Mouse (Mus musculus): ENCODE results near the gene Fam163a.
A peak's percentile ranks its signal among the peaks of the same experiment; 100 is the strongest.
"Not testable (repeated sequence)": the region's sequence is repeated elsewhere in the genome, so short reads cannot be mapped to it uniquely, and the experiment has no call there.

Gene Fam163a

DNA sequence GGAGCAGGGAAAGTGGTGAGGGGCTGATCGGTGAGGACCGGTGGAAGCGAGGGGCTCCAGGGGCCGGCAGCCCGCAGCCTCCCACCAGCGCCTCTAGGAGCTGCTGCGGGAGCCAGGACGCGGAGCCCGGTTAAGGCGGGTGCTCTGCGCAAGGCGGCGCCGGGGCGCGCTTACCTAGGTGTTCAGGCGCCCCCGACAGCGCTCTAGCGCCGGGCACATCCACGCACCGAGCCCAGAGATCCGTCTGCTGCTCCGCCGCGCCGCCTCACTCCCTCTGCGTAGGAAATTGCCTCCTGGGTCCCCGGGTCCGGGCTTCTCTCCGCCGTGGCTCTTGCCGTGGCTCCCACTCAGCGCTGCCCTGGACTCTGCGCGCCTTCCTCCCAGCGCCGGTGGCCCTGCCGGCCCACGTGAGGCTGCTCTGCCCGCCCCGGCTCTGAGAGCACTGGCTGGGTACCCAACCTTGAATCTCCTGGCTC is at the start of gene Fam163a:
Gene Fam163a (minus strand): TSS at position 371 of the 476 bp plus-strand sequence.
- peak; percentile 66 for DNase-seq

DNA sequence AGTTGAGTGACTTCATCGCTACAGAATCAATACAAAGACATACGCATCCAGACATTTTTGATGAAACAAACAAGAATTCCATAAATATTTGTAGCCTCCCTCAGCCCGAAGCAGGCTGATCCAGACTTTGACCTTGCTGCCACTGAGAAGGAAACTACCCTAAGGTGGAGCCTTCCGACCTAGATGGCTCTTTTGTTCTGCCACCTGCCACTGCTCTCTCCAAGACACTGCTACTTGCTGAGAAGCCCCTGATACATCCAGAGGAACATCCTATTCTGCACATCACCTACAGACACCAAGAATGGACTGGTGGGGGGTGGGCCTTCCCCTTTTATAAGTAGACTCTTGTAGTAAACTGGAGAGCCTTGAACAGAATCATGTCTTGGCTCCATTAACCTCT is 46.3 kb upstream of the Fam163a start:
- not testable (repeated sequence) for DNase-seq

DNA sequence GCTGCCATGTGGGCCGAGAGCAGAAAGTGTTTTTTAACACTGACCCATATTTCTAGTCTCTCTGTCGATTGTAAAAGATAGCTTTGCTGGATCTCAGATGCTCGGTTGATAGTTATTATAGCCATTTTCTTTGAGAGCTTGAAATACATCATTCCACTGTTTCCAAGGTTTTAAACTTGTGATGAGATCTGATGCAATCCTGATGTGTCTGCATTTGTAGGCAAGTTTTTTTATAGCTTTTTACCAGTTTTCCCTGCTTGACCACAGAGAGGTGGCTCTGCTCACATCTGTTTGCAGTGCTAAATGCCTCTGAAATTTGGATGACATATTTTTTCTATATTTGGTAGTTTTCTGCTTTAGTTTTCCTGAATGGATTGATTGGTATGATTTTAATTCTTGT is 43.1 kb upstream of the Fam163a start:
- DNase-seq = no peak

DNA sequence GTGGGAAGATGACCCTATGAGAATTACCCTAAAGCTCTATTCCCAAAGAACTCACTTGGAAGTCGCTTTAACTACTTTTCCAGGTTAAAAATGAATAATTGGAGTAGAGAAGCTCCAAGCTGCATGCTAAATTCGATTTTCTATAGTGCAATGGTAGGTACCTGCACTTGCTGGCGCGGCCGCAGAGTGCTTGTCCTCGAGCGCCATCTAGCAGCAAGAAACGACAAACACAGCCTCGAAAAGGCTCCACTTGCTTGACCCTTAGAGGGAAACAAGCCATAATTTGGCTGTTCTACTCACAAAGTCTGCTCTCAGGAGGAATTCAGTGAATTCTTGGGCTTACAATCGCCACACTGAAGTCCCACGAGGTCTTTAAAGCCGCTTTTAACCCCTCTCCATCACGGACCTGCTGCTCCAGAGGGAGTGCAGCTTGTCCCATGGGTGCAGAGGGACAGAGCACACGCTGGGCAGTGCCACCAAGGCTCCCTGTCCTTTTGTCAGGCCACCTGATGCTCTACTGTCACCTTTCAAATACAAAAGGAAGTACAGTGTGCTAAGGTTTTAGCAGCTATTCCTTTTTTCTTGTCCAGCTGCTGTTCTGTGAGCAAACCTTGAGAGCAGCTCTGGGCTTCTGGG is 37.0 kb upstream of the Fam163a start:
- DNase-seq = peak; percentile 77

DNA sequence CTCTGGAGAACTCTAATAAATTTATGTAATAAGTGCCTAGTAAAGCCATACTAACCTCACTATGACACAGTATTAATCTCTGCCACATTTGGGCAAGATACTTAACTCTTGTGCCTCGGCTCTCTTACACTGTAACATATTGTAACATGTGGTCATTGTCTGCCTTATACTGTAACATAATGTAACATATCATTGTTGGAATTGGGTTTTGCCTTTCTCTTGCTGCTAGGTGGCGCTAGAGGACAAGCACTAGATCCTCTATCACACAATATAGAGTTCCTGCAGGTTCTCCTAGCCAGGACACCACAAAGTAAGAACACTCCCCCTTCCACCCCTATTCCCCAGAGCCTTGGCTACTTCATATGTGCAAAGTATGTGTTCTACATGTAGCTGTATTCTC is 36.2 kb upstream of the Fam163a start:
- DNase-seq = peak; percentile 68

DNA sequence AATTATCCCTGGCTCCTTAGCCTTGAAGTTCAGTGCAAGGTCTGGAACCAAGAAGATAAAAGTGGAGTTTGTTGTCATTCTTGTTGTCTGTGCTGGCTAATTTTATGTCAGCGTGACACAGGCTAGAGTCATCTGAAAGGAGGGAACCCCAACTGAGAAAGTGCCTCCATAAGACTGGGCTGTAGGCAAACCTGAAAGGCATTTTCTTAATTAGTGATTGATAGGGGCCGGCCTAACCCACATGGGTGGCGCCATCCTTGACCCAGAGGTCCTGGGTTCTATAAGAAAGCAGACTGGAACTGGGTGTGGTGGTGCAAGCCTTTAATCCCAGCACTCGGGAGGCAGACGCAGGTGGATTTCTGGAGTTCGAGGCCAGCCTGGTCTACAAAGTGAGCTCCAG is 26.3 kb upstream of the Fam163a start:
- DNase-seq = no peak

DNA sequence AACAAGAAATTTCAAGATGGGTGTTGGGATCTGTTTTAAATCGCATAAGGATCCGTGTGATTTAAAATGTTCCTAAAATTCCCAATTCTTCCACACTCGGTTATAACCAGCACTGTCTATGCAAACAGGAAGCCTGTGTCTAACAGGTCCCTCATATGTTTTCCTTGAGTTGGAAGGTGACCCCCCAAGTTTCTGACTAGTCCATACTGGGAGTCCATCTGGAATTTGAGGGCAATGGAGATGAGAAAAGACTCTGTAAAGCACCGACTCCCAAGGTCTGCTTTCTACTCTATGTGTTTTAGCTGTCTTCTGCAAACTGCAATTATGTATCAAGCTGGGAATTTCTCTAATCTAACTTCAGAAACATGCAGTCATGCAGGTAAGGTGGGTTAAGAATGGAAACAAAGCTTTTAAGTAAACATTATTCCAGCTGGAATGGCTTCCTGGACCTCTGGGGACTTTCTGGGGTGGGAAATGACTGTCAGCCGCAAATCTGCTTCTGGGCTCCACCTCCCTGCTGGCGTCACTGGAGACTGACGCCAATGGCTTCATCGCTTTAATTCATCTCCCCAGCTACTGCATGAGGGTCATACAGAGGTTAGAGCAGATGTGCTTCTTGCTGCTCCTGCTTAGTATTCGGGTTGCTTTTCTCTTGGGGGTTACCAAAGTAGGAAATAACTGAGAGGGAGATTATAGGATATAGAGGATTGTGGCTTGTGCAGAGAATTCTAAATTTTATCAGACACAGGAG is 25.7 kb upstream of the Fam163a start:
- peak; percentile 70 for DNase-seq

DNA sequence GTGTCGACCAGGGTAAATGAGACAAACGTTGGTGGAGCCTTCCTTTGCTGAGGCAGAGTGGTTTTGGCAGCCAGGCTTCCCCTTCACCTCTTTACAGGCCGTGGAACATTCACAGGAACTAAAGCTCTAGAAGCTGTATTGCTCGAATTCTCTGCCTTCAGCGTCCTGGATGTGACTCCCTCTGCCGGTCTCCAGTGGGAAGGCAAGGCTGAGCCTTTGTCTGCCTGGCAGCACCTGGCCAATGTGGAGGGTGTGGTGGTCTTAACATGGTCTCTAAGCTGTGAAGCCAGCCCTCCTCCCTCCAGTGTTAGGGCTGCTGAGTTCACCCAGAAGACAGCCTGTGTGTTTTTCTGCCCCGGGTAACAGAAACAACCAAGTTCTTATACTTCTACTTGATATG is 24.6 kb upstream of the Fam163a start:
- DNase-seq = peak; percentile 76

DNA sequence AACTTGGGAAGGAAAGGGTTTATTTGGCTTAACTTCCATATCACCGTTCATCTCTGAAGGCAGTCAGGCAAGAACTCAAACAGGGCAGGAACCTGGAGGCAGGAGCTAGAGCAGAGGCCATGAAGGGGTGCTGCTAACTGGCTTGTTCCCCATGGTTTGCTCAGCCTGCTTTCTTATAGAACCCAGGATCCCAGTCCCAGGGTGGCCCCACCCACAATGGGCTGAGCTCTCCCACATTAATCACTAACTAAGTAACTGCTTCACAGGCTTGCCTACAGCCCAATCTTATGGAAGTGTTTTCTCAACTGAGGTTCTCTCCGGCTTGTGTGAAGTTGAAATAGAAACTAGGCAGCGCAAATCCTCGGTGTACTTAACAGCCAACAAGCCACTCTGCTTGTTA is 23.9 kb upstream of the Fam163a start:
- DNase-seq = no peak

DNA sequence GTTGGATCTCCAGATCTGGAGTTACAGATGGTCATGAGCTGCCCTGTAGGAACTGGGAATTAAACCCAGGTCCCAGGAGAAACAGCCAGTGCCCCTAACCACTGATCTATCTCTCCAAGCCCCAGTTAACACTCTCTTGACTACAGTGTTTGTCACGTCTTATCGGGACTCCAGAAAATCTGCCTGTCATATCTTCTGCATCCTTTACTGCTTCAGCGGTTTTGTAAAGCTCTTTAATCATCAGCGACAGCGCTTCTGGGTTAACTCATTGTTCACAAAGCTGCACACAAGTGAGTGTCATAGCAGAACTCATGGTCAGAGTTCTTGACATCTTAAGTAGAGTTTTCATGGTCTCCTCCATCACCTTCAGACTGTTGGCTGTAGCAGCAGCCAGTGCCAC is 22.1 kb upstream of the Fam163a start:
- peak; percentile 39 for DNase-seq

DNA sequence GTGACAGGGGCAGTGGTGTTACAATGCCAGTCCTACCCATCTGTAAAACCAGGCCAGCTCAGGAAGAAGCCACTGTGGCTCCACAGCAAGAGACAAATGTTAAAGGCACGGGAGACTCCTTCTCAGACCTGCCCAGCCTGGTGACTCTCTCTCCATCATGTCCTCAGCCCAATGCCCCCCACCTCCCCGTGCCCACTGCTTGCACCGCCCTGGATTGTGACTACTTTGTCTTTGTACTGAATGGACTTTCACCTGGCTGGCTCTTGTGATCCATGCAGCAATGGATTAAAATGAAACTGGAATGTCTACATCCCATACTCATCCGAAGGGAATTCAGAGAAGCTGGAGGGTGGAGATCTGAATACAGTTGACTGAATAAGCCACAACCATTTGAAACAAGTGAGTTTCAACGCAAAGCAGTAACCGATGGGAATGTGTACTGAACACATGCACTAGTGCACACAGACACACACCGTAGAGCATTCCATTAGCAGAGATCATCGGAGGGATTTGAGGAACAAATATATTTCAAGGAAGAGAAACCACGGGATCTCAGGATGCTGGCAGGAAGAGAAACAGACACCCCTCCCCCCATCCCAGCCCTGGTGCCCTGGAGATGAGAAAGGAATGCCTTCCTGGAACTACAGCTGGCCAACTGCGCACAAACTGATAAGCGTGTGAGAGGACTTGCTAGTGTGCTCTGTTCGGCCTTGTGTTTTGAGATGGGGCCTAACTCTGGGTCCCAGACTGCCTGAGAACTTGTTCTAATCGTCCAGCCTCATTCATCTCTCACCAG is 17.6 kb upstream of the Fam163a start:
- DNase-seq = peak; percentile 21

DNA sequence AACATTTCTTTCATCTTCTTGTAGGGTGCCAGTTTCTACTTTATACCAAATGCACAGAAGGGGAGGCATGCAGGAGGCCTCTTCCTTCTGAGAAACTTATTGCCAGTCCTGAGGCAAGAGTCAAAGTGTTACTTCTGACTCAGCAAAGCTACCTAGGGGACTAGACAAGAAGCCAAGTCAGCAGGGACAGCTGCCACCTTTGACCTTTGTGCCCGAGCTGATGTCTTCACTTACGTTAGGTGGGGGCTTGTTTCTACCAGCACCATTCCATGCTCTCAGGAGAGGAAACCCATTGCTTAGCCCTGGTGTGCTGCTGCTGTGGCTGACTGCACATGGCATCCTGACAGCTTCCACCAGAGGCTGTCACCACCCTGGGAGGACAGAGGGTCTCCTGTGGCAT is 16.5 kb upstream of the Fam163a start:
- DNase-seq = no peak

DNA sequence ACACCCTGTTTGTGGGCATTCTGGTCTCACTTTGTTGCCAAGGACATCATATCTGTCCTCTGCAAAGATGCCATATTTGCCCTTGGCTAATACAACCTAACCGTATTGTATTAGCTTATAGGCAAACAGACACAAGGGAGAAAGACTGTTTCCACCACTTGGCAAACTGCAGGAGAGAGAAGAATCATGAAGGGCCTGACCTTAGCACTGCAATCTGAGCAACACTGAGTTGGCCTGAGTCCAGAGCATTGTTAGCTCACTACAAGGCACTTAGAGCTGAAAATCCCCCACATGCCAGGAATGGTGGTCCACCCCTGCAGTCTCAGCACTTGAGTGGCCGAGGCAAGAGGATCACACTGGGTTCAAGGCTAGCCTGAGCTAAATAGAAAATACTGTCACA is 13.7 kb upstream of the Fam163a start:
- peak; percentile 21 for DNase-seq

DNA sequence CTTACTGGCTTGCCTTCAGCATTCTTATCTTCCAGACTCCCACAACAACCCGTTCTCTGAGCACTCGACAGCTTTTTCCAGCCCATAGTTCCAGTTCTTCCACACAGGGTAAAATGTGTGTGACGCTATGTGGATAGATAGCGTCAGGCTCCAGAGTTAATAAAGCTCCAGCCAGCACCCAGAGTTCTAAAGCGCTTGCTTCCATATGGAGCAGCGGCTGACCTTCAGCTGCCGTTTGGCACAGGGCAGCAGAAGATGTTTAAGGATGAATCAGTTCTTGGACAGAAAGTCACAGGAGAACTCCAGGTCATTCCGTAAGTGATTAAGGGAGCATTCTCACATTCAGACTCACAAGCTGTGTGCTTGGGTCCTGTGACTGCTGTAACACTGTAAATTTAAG is 13.1 kb upstream of the Fam163a start:
- no peak for DNase-seq

DNA sequence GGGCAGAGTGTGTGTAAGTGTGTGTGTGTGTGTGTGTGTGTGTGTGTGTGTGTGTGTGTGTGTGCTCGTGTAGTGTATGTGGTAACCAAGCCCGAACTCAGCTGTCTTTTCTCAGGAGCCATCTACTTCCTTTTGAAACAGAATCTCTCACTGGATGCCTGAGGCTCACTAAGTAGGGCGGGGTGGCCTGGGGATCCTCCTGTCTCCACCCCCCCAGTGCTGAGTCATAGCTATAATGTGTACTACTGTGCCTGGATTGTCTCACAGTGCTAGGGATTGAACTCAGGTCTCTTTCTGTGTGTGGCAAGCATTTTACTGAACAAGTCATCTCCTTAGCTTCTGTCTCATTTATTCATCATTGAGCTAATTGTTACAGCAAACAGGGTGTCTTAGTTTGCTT is 12.6 kb upstream of the Fam163a start:
- DNase-seq = peak; percentile 20

DNA sequence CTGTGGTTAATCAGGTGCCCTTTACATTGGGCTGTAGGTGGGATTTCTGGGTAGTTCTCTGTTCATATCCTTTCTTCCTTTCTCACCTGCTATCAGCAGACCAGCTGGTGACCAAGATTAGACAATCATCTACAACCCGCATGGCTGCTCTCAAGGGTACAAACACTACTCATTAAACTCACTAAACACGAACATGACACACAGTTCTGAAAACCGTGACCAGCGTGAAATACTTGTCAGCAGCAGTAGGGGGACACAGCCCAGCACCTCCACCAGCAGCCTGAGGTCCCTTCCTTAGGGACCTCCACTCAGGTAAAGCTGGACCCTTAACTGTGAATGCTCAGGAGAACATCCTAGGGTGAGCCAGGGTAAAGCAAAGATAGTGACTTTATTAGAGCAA is 11.4 kb upstream of the Fam163a start:
- DNase-seq = no peak

DNA sequence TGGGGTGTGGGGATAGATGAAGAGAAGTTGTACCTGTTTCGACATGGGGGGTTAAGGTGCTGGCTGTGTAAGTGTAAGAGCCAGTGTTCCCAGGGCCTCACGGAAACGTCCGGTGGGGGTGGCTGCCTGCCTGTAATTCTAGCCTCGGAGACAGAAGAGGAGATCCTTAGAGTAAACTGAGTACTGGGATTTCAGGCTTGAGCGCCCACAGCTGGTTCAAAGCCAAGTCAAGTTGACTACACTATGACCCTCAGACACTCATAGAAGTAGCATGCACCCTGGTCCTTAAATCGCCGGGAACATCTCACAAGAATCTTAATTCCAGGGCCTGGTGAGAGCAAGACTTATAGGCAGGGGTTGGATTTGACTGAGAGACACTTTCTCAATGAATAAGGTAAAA is 9.8 kb upstream of the Fam163a start:
- no peak for DNase-seq

DNA sequence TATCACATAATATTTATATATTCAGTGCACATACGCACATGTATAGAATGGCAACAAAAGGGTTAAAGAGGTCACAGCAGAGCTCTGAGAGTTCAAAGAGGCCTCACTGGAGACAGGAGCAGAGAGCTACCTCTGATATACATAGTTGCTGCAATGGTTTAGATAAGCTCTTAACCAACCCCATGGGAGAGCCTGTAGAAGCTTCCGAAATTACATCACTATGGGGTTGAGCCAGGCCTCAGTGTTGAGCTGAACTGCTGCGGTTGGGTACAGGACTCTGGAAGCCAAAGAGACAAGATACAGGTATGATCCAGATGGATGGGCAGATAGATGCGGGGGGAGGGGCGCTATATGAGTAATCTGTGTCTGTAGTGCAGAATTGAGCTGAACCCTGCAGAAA is 8.1 kb upstream of the Fam163a start:
- DNase-seq = no peak

DNA sequence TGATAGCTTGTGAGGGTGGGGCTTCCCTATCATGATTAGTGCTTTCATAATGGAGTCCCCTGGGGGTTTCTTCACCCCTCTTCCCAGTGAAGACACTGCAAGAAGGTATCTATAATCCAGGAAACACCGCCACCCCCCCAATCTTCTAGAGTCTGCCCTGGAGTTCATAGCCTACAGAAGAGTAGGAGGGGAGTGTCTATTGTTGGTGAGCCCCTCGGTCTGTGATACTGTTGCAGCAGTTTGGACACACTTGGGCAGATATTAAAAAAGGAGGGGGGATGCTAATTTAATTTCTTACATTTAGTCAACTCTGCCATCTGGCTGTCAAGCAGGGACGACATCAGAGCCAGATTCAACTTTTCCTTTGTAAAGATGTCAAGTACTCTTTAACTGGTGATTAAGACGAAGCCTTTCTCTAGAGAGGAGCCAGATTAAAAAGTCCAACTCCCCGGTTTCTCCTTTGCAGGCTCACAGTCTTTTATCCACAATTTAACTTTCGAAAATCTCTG is 7.0 kb upstream of the Fam163a start:
- DNase-seq = no peak

DNA sequence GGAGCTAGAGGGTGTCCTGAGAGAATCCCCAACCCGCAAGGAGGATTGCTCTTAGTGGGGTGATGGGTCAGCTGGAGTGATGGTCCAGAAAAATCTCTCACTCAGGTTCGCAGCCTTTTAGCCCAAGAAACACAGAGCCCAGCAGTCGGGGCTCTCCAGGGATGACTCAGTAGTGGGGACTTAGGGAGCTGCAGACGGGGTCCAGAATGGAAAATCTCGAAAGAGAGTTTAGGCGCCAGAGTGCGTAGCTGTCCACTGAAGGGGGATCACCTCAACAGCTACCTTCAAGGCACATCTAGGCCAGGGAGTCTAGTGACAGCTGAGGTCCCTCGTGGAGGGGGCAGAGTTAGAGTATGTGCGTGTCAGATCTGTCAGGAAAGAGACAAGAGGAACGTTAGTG is 338 bp upstream of the Fam163a start:
- peak; percentile 13 for DNase-seq

DNA sequence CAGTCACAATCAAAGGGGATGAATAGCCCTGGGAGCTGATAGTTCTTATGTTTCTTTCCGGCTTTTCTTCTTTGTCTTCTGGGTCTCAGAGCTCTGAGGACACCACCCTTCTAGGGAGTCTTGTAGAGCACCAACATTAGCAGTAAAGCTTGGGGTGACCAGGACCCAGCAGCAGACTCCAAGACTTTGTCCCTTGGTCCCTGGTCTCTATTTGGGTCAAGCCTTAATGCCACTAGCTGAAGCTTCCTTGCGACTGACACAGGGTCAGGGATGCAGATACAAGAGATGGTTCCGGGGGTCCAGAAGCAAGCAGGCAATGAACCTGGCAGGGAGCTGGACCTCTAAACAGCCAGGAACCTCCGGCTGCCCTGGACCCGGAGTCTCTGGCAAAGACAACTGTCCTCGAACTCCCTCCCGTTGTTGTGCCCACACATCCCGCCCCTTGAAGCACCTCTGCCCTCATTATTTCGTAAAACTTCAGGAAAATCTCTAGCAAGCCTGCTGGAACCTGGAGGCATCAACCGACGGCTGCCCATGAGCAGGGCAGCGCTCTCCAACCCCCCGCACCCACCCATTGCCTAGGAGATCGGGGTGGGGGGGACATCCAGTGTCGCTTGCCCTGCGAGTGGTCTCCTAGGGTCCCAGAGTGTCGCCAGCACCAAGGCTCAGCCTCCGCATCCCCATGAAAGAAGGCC is 718 bp downstream of the Fam163a start:
- no peak for DNase-seq

DNA sequence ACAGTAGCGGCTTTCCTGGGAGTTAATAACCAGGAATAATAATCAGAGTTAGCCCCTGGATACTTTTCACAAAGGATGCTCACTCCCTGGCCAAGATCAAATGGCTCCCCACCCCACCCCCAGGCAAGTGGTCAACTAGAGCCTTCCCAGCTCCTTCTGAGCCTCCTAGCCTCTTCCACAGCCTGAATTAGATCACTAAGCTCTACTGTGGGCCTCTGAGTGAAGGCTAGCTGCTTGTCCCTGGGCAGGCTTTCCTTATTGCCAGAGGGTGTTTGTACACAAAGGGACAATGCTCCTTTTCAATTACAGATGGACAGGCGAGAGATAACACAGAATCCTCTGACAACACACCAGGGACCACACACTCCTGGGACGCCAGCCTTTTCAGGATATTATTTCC is 2.2 kb downstream of the Fam163a start:
- DNase-seq = no peak

DNA sequence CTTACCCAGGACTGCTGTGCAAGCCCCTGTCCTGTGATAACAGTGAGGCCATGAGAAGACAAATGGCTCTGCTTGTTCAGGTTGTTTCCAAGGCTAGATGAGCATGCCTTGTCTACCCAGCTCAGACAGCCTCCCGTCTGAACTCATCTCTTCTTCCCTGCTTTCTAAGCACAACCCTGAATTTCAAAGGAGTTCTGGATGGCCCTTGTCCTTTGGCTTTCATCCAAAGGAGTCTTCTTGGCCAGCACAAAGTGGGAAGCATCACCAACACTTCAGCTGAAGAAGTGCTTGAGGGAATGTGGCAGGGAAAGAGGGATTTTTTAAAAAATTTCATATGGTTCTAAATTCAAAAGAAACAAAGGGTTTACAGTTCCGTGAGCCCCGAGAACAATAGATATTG is 3.8 kb downstream of the Fam163a start:
- no peak for DNase-seq
